Mouse (Mus musculus) cerebellum, adult 11 months (tissue): ENCODE measurements around the gene Kcnh8.

Source experiments
- DNase-seq: peaks from one replicate; pipeline ENCODE4 v3.0.0; 2022

Kcnh8 gene

GRCm38 (mm10) chr17:52602093-52602780 lies at the start of gene Kcnh8:
TSS of gene Kcnh8 (plus strand) at chr17:52602709.
- no peak for DNase-seq

GRCm38 (mm10) chr17:52559961-52560720 lies 42.4 kb upstream of the Kcnh8 start:
- peak; percentile 16 for DNase-seq

GRCm38 (mm10) chr17:52565467-52566155 lies 36.9 kb upstream of the Kcnh8 start:
- DNase-seq = no peak

GRCm38 (mm10) chr17:52569584-52570270 lies 32.8 kb upstream of the Kcnh8 start:
- DNase-seq = no peak

- no peak for DNase-seq
Observed at GRCm38 (mm10) chr17:52572229-52572628, 30.3 kb upstream of the Kcnh8 start.

- DNase-seq = no peak
Observed at GRCm38 (mm10) chr17:52591503-52592194, 10.9 kb upstream of the Kcnh8 start.

GRCm38 (mm10) chr17:52599141-52599540 lies 3.4 kb upstream of the Kcnh8 start:
- DNase-seq = no peak

GRCm38 (mm10) chr17:52600882-52601371 lies 1.6 kb upstream of the Kcnh8 start:
- DNase-seq = no peak

- DNase-seq = no peak
Observed at GRCm38 (mm10) chr17:52602781-52603170, 267 bp downstream of the Kcnh8 start.

- DNase-seq = no peak
Observed at GRCm38 (mm10) chr17:52603411-52603810, 902 bp downstream of the Kcnh8 start.

- no peak for DNase-seq
Observed at GRCm38 (mm10) chr17:52611382-52611781, 8.9 kb downstream of the Kcnh8 start.

GRCm38 (mm10) chr17:52649186-52649585 lies 46.7 kb downstream of the Kcnh8 start:
- no peak for DNase-seq

GRCm38 (mm10) chr17:52691988-52692387 lies 89.5 kb downstream of the Kcnh8 start:
- DNase-seq = no peak

- no peak for DNase-seq
Observed at GRCm38 (mm10) chr17:52701944-52702343, 99.4 kb downstream of the Kcnh8 start.

- no peak for DNase-seq
Observed at GRCm38 (mm10) chr17:52712319-52712718, 109.8 kb downstream of the Kcnh8 start.

- DNase-seq = no peak
Observed at GRCm38 (mm10) chr17:52722214-52722613, 119.7 kb downstream of the Kcnh8 start.

- no peak for DNase-seq
Observed at GRCm38 (mm10) chr17:52728806-52729205, 126.3 kb downstream of the Kcnh8 start.

- DNase-seq = no peak
Observed at GRCm38 (mm10) chr17:52738436-52738835, 135.9 kb downstream of the Kcnh8 start.

- no peak for DNase-seq
Observed at GRCm38 (mm10) chr17:52788151-52788550, 185.6 kb downstream of the Kcnh8 start.

GRCm38 (mm10) chr17:52804463-52804862 lies 202.0 kb downstream of the Kcnh8 start:
- DNase-seq = no peak

GRCm38 (mm10) chr17:52810773-52811172 lies 208.3 kb downstream of the Kcnh8 start:
- DNase-seq = no peak

GRCm38 (mm10) chr17:52819007-52819406 lies 216.5 kb downstream of the Kcnh8 start:
- DNase-seq = no peak
